Mouse (Mus musculus) lung, postnatal 0 days (tissue): ENCODE measurements around the gene Gm20662. TPM values are rescaled to one million over a fixed set of nuclear protein-coding genes. Genes with fewer than 3 reads are reported as not detected.

Source experiments
- ATAC-seq: fragments of 200-750 bp; cut with Nextera tagmentation; 2 replicates; pipeline ENCODE4 v1.8.0; 2017; ENCODE audit warnings: moderate library complexity
- DNase-seq: peaks from one replicate; pipeline ENCODE4 v3.0.0-alpha.2; 2016; ENCODE audit warnings: low spot score
- H3K27ac ChIP-seq: fragments of 300-500 bp; sonication (generic); 2 replicates; pipeline ENCODE4 v1.5.1; 2014; ENCODE audit warnings: antibody characterized with exemption, mild to moderate bottlenecking, low read length, mixed read lengths
- H3K27me3 ChIP-seq: fragments of 300-500 bp; sonication (generic); replicated peaks from 2 replicates; pipeline ENCODE4 v1.6.1; 2014; ENCODE audit warnings: low read length, mixed read lengths; ENCODE audit not compliant: insufficient read depth
- H3K36me3 ChIP-seq: fragments of 300-500 bp; sonication (generic); 2 replicates; pipeline ENCODE4 v1.6.1; 2014; ENCODE audit warnings: low read length, mixed read lengths; ENCODE audit not compliant: insufficient read depth
- H3K4me1 ChIP-seq: fragments of 300-500 bp; sonication (generic); 2 replicates; pipeline ENCODE4 v1.6.1; 2014; ENCODE audit warnings: antibody characterized with exemption, low read depth, low read length, mixed read lengths; ENCODE audit not compliant: insufficient read depth
- H3K4me2 ChIP-seq: fragments of 300-500 bp; sonication (generic); replicated peaks from 2 replicates; pipeline ENCODE4 v1.6.1; 2014; ENCODE audit warnings: low read depth, mild to moderate bottlenecking, low read length, moderate library complexity, mixed read lengths
- H3K4me3 ChIP-seq: fragments of 300-500 bp; sonication (generic); 2 replicates; pipeline ENCODE4 v1.5.1; 2014; ENCODE audit warnings: low read depth, low read length
- H3K9ac ChIP-seq: fragments of 300-500 bp; sonication (generic); replicated peaks from 2 replicates; pipeline ENCODE4 v1.6.1; 2014; ENCODE audit warnings: low read depth, mild to moderate bottlenecking
- H3K9me3 ChIP-seq: fragments of 300-500 bp; sonication (generic); 2 replicates; pipeline ENCODE4 v1.6.1; 2016; ENCODE audit warnings: low read length, mixed read lengths
- CTCF ChIP-seq: IDR thresholded peaks from 2 replicates; pipeline ENCODE4 v1.5.1; 2016; ENCODE audit warnings: antibody characterized with exemption, mild to moderate bottlenecking
- EP300 ChIP-seq: IDR thresholded peaks from 2 replicates; pipeline ENCODE4 v1.6.1; 2016; ENCODE audit warnings: antibody characterized with exemption, mild to moderate bottlenecking, control low read depth
- WGBS: fragments of 180-500 bp; shearing (Covaris S2); extraction: QIAGEN DNeasy Blood & Tissue Kit; methylation state at CpG from one replicate; pipeline ENCODE4 v1.1.7; 2014; 5-methylcytosine and 5-hydroxymethylcytosine counted together
- polyA plus RNA-seq: library from polyadenylated mRNA; unstranded; fragments of >200 nt; fragmentation: Nextera tagmentation; extraction: Ambion mirVana; gene quantifications from 2 replicates; pipeline ENCODE4 v1.2.1, GENCODE M21; 2015

Gene Gm20662
- polyA plus RNA-seq, 1 experiment from 2014 or later: 0.44 TPM

DNA sequence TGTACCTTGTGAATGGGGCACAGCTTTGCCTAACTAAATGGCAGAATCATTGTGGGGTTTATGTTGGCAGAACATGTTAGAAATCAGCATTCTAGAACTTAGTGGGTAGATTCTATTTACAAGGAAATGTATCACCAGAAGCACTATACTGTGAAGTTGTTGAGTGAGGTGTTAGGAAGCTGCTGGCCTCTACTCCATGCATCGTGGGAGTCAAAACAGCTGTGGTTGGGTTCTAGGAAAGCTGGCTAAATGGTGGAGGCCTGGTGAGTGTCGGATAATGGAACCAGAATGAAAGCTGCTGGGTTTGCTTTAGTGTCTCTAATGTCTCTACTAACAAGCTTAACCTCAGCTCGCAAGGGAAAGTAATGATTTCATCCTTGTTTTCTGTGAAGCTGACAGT lies 21.0 kb downstream of the Gm20662 start:
- no peaks in the 10 kb centered on the region for H3K4me1 ChIP-seq
- no peaks in the 10 kb centered on the region for H3K9me3 ChIP-seq
- ATAC-seq (no peak), DNase-seq (no peak)
- no peak for TF ChIP-seq CTCF
- TF ChIP-seq EP300: no peak
- 86% methylated on average over 3 of the region's 3 CpGs for WGBS
- no peak overlapping the region for H3K4me2 ChIP-seq
- no peak overlapping the region for H3K9ac ChIP-seq
- no peak overlapping the region for H3K27ac ChIP-seq
- H3K27me3 ChIP-seq: no peaks in the 10 kb centered on the region
- no peaks in the 10 kb centered on the region for H3K36me3 ChIP-seq
- H3K4me3 ChIP-seq: no peak overlapping the region

DNA sequence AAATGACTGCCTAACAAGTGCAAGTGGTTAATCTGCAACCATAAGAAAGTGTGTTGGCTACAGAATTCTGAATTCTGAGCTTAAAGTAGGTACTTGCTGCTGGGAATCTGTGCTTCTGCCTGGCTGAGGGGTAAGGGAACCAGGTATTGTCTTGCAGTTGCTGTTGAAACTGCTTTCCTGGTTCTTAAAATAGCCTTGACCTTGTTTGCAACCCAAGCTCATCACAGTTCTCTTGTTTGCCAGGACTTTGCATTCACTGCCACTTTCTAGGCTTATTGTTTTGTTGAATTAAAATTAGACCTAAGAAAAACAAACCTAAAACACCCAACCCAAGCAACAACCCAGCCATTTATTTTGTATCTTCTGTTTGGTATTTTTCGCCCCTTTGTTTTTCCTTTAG lies 24.6 kb downstream of the Gm20662 start:
- H3K27me3 ChIP-seq: no peaks in the 10 kb centered on the region
- H3K27ac ChIP-seq: no peak overlapping the region
- no peak overlapping the region for H3K9ac ChIP-seq
- H3K4me1 ChIP-seq: no peaks in the 10 kb centered on the region
- ATAC-seq: no peak
- WGBS: 91% methylated on average over 1 of the region's 1 CpGs
- peaks cover 8% of the 10 kb centered on the region for H3K36me3 ChIP-seq
- H3K4me2 ChIP-seq: no peak overlapping the region
- TF ChIP-seq CTCF (no peak), EP300 (no peak)
- no peak for DNase-seq
- no peak overlapping the region for H3K4me3 ChIP-seq
- H3K9me3 ChIP-seq: no peaks in the 10 kb centered on the region

- ATAC-seq: no peak
- DNase-seq: no peak
- H3K4me1 ChIP-seq: no peaks in the 10 kb centered on the region
- 81% methylated on average over 3 of the region's 3 CpGs for WGBS
- H3K36me3 ChIP-seq: peaks cover 15% of the 10 kb centered on the region
- no peak overlapping the region for H3K27ac ChIP-seq
- no peak overlapping the region for H3K4me2 ChIP-seq
- H3K4me3 ChIP-seq: no peak overlapping the region
- H3K9ac ChIP-seq: no peak overlapping the region
- H3K9me3 ChIP-seq: no peaks in the 10 kb centered on the region
- H3K27me3 ChIP-seq: no peaks in the 10 kb centered on the region
- no peak for TF ChIP-seq CTCF
- no peak for TF ChIP-seq EP300
Observed at GRCm38 (mm10) chr9:108023216-108023615, 27.1 kb downstream of the Gm20662 start.

DNA sequence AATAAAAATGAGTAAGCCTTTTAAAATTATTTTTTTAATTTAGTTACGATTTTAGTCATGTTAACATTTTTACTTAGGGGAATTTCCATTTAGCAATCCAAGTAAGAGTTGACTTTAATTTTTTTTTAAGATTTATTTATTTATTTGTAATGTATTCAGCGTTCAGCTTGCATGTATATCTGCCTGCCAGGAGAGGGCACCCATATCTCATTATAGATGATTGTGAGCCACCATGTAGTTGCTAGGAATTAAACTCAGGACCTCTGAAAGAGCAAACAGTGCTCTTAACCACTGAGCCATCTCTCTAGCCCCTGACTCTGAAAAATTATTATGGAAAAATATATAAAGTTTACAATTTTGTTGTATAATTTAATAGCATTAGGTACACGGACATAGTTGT lies 30.4 kb downstream of the Gm20662 start:
- Histone ChIP-seq H3K9me3 (no peaks in the 10 kb centered on the region), H3K4me2 (no peak overlapping the region), H3K27ac (no peak overlapping the region), H3K4me3 (no peak overlapping the region), H3K9ac (no peak overlapping the region), H3K27me3 (no peaks in the 10 kb centered on the region), H3K36me3 (peaks cover 17% of the 10 kb centered on the region), H3K4me1 (no peaks in the 10 kb centered on the region)
- TF ChIP-seq CTCF (peak; percentile 41; the same call in 1 of the 2 replicates), EP300 (no peak)
- peak; percentile 42 for DNase-seq
- WGBS: 83% methylated on average over 3 of the region's 3 CpGs
- ATAC-seq: no peak

GRCm38 (mm10) chr9:108027867-108028266 lies 31.7 kb downstream of the Gm20662 start:
- H3K36me3 ChIP-seq: peaks cover 17% of the 10 kb centered on the region
- no peaks in the 10 kb centered on the region for H3K27me3 ChIP-seq
- no peak overlapping the region for H3K4me2 ChIP-seq
- ATAC-seq: no peak
- H3K4me1 ChIP-seq: no peaks in the 10 kb centered on the region
- no peak overlapping the region for H3K4me3 ChIP-seq
- TF ChIP-seq CTCF (peak; percentile 29; the same call in 1 of the 2 replicates), EP300 (no peak)
- WGBS: 96% methylated on average over 3 of the region's 3 CpGs
- no peak overlapping the region for H3K27ac ChIP-seq
- no peaks in the 10 kb centered on the region for H3K9me3 ChIP-seq
- H3K9ac ChIP-seq: no peak overlapping the region
- no peak for DNase-seq

- DNase-seq (no peak), ATAC-seq (no peak)
- 93% methylated on average over 5 of the region's 5 CpGs for WGBS
- Histone ChIP-seq H3K9ac (no peak overlapping the region), H3K27me3 (no peaks in the 10 kb centered on the region), H3K27ac (no peak overlapping the region), H3K9me3 (no peaks in the 10 kb centered on the region), H3K4me1 (no peaks in the 10 kb centered on the region), H3K4me2 (no peak overlapping the region), H3K36me3 (peaks cover 10% of the 10 kb centered on the region), H3K4me3 (no peak overlapping the region)
- TF ChIP-seq CTCF (no peak), EP300 (no peak)
Observed at GRCm38 (mm10) chr9:108032126-108032525, 36.0 kb downstream of the Gm20662 start.
